Mouse (Mus musculus) kidney, adult 2 months (tissue): ENCODE measurements around the gene Astn1. TPM values are rescaled to one million over a fixed set of nuclear protein-coding genes. Genes with fewer than 3 reads are reported as not detected.

ENCODE experiments used
- DNase-seq: peaks from one replicate; pipeline ENCODE4 v3.0.0; 2021
- H3K27ac ChIP-seq: fragments of 200-500 bp; 2 replicates; pipeline ENCODE4 v1.5.1; 2012; ENCODE audit warnings: low read depth, low read length, control low read depth, inconsistent platforms; ENCODE audit not compliant: insufficient read depth
- H3K27me3 ChIP-seq: fragments of 200-500 bp; replicated peaks from 2 replicates; pipeline ENCODE4 v1.6.1; 2012; ENCODE audit warnings: mild to moderate bottlenecking, moderate library complexity, low read length, inconsistent platforms; ENCODE audit not compliant: control insufficient read depth, insufficient read depth
- H3K36me3 ChIP-seq: fragments of 200-500 bp; 2 replicates; pipeline ENCODE4 v1.6.1; 2012; ENCODE audit warnings: mild to moderate bottlenecking, moderate library complexity, low read length, inconsistent platforms; ENCODE audit not compliant: control insufficient read depth, insufficient read depth
- H3K4me1 ChIP-seq: fragments of 200-500 bp; 2 replicates; pipeline ENCODE4 v1.6.1; 2011; ENCODE audit warnings: low read length; ENCODE audit not compliant: control insufficient read depth, insufficient read depth
- H3K4me3 ChIP-seq: fragments of 200-500 bp; 2 replicates; pipeline ENCODE4 v1.5.1; 2011; ENCODE audit warnings: mild to moderate bottlenecking, low read depth, low read length, control low read depth; ENCODE audit not compliant: insufficient read depth
- CTCF ChIP-seq: fragments of 200-500 bp; conservative IDR thresholded peaks from 2 replicates; pipeline ENCODE4 v1.5.1; 2011; ENCODE audit warnings: low read depth, mild to moderate bottlenecking, control low read depth, low read length, moderate library complexity, mixed read lengths; ENCODE audit not compliant: insufficient read depth, insufficient read length
- POLR2A ChIP-seq: fragments of 200-500 bp; IDR thresholded peaks from one replicate; pipeline ENCODE4 v1.6.1; 2011; ENCODE audit warnings: low read depth, low read length, control low read depth
- WGBS: fragments of 180-500 bp; shearing (Covaris S2); methylation state at CpG from one replicate; pipeline ENCODE4 v1.1.7; 2018; 5-methylcytosine and 5-hydroxymethylcytosine counted together
- polyA plus RNA-seq: library from polyadenylated mRNA; depleted of rRNA; stranded (reverse); fragments of >200 nt; gene quantifications from 2 replicates; pipeline ENCODE4 v1.2.3, GENCODE M21; 2012

The Astn1 gene
- polyA plus RNA-seq, 1 experiment, result 0.84 TPM

- TF ChIP-seq POLR2A (no peak), CTCF (no peak)
- WGBS, result 83% methylated on average over 2 of the region's 2 CpGs
- Histone ChIP-seq H3K4me3 (no peak overlapping the region), H3K27ac (no peak overlapping the region), H3K4me1 (no peaks in the 10 kb centered on the region), H3K36me3 (no peaks in the 10 kb centered on the region), H3K27me3 (no peaks in the 10 kb centered on the region)
- no peak for DNase-seq
These were observed 290.7 kb downstream of the Astn1 start for GRCm38 (mm10) chr1:158652799-158653198.

GRCm38 (mm10) chr1:158653808-158654520 lies 291.9 kb downstream of the Astn1 start:
- H3K36me3 ChIP-seq, result no peaks in the 10 kb centered on the region
- peak; percentile 50 for TF ChIP-seq CTCF
- no peak for TF ChIP-seq POLR2A
- H3K27ac ChIP-seq, result no peak overlapping the region
- DNase-seq, result peak; percentile 59
- no peak overlapping the region for H3K4me3 ChIP-seq
- H3K4me1 ChIP-seq, result no peaks in the 10 kb centered on the region
- 30% methylated on average over 4 of the region's 4 CpGs for WGBS
- no peaks in the 10 kb centered on the region for H3K27me3 ChIP-seq

- DNase-seq, result peak; percentile 19
- Histone ChIP-seq H3K27me3 (no peaks in the 10 kb centered on the region), H3K4me1 (no peaks in the 10 kb centered on the region), H3K36me3 (no peaks in the 10 kb centered on the region), H3K4me3 (no peak overlapping the region), H3K27ac (no peak overlapping the region)
- 31% methylated on average over 3 of the region's 3 CpGs for WGBS
- 0 out of 2 replicates have a peak, but pooled peaks have one; percentile 19 for TF ChIP-seq CTCF
- TF ChIP-seq POLR2A, result no peak
These were observed 292.6 kb downstream of the Astn1 start for GRCm38 (mm10) chr1:158654571-158655205.

GRCm38 (mm10) chr1:158656986-158657385 lies 294.9 kb downstream of the Astn1 start:
- Histone ChIP-seq H3K27me3 (no peaks in the 10 kb centered on the region), H3K27ac (no peak overlapping the region), H3K36me3 (no peaks in the 10 kb centered on the region), H3K4me3 (no peak overlapping the region), H3K4me1 (no peaks in the 10 kb centered on the region)
- WGBS, result 81% methylated on average over 6 of the region's 6 CpGs
- TF ChIP-seq POLR2A (no peak), CTCF (no peak)
- DNase-seq, result no peak

- H3K27ac ChIP-seq, result no peak overlapping the region
- H3K4me3 ChIP-seq, result no peak overlapping the region
- no peak for DNase-seq
- H3K27me3 ChIP-seq, result no peaks in the 10 kb centered on the region
- H3K4me1 ChIP-seq, result no peaks in the 10 kb centered on the region
- TF ChIP-seq POLR2A (no peak), CTCF (no peak)
- no peaks in the 10 kb centered on the region for H3K36me3 ChIP-seq
- WGBS, result 88% methylated on average over 3 of the region's 3 CpGs
These were observed 303.9 kb downstream of the Astn1 start for GRCm38 (mm10) chr1:158666001-158666400.

GRCm38 (mm10) chr1:158669971-158670592 lies 308.0 kb downstream of the Astn1 start:
- Histone ChIP-seq H3K27me3 (no peaks in the 10 kb centered on the region), H3K36me3 (no peaks in the 10 kb centered on the region), H3K27ac (no peak overlapping the region), H3K4me1 (no peaks in the 10 kb centered on the region), H3K4me3 (no peak overlapping the region)
- TF ChIP-seq POLR2A, result no peak
- TF ChIP-seq CTCF, result peak; percentile 83
- WGBS, result 33% methylated on average over 3 of the region's 3 CpGs
- DNase-seq, result peak; percentile 32

GRCm38 (mm10) chr1:158687726-158688125 lies 325.7 kb downstream of the Astn1 start:
- Histone ChIP-seq H3K4me1 (no peaks in the 10 kb centered on the region), H3K27ac (no peak overlapping the region), H3K4me3 (no peak overlapping the region), H3K36me3 (no peaks in the 10 kb centered on the region), H3K27me3 (no peaks in the 10 kb centered on the region)
- DNase-seq, result no peak
- 50% methylated on average over 1 of the region's 1 CpGs for WGBS
- no peak for TF ChIP-seq CTCF
- TF ChIP-seq POLR2A, result no peak
